Mouse (Mus musculus) olfactory bulb, adult 2 months (tissue): ENCODE measurements at regions not wholly inside any gene's neighbourhood (a gene's known extent, or its start where the extent isn't known, plus 50 kb on each side); places are given as distances from the start of the nearest gene placed in this dataset.

ENCODE experiments used
- CTCF ChIP-seq: fragments of 200-500 bp; IDR thresholded peaks from 2 replicates; pipeline ENCODE4 v1.5.1; 2012; ENCODE audit warnings: low read depth, mild to moderate bottlenecking, low read length, moderate library complexity; ENCODE audit not compliant: insufficient read depth
- POLR2A ChIP-seq: fragments of 200-500 bp; IDR thresholded peaks from 2 replicates; pipeline ENCODE4 v1.6.1; 2012; ENCODE audit warnings: mild to moderate bottlenecking, low read depth, low read length, moderate library complexity; ENCODE audit not compliant: insufficient read depth

GRCm38 (mm10) chr8:109360081-109360715, 133.6 kb upstream of the Pmfbp1 start:
- no peak for TF ChIP-seq CTCF
- TF ChIP-seq POLR2A = no peak
